Mouse (Mus musculus) kidney, postnatal 10 days (tissue): ENCODE data around the gene Lhfpl2.

Experiments
- DNase-seq: peaks from one replicate; pipeline ENCODE4 v3.0.0; 2021; ENCODE audit warnings: mixed read lengths

Lhfpl2 gene

GRCm38 (mm10) chr13:94177148-94177547 lies 119.6 kb downstream of the Lhfpl2 start:
- DNase-seq = peak; percentile 70

GRCm38 (mm10) chr13:94178401-94179040 lies 120.9 kb downstream of the Lhfpl2 start:
- no peak for DNase-seq

- DNase-seq = no peak
Measured at GRCm38 (mm10) chr13:94180477-94181420, 123.2 kb downstream of the Lhfpl2 start.

- no peak for DNase-seq
Measured at GRCm38 (mm10) chr13:94182026-94182425, 124.4 kb downstream of the Lhfpl2 start.

- no peak for DNase-seq
Measured at GRCm38 (mm10) chr13:94183372-94184021, 125.9 kb downstream of the Lhfpl2 start.

- no peak for DNase-seq
Measured at GRCm38 (mm10) chr13:94184726-94185456, 127.3 kb downstream of the Lhfpl2 start.

GRCm38 (mm10) chr13:94185631-94186030 lies 128.0 kb downstream of the Lhfpl2 start:
- no peak for DNase-seq

GRCm38 (mm10) chr13:94188200-94189086 lies 130.8 kb downstream of the Lhfpl2 start:
- no peak for DNase-seq

- no peak for DNase-seq
Measured at GRCm38 (mm10) chr13:94190386-94190785, 132.8 kb downstream of the Lhfpl2 start.

GRCm38 (mm10) chr13:94193227-94193626 lies 135.6 kb downstream of the Lhfpl2 start:
- no peak for DNase-seq

- DNase-seq = no peak
Measured at GRCm38 (mm10) chr13:94198616-94199015, 141.0 kb downstream of the Lhfpl2 start.

GRCm38 (mm10) chr13:94199829-94200228 lies 142.2 kb downstream of the Lhfpl2 start:
- no peak for DNase-seq

- DNase-seq = peak; percentile 75
Measured at GRCm38 (mm10) chr13:94205234-94205633, 147.6 kb downstream of the Lhfpl2 start.

GRCm38 (mm10) chr13:94207973-94208372 lies 150.4 kb downstream of the Lhfpl2 start:
- no peak for DNase-seq

- no peak for DNase-seq
Measured at GRCm38 (mm10) chr13:94208892-94209291, 151.3 kb downstream of the Lhfpl2 start.

GRCm38 (mm10) chr13:94211236-94212119 lies 153.9 kb downstream of the Lhfpl2 start:
- DNase-seq = no peak

GRCm38 (mm10) chr13:94212179-94212578 lies 154.6 kb downstream of the Lhfpl2 start:
- no peak for DNase-seq

GRCm38 (mm10) chr13:94212716-94213115 lies 155.1 kb downstream of the Lhfpl2 start:
- peak; percentile 35 for DNase-seq

- DNase-seq = no peak
Measured at GRCm38 (mm10) chr13:94223609-94224008, 166.0 kb downstream of the Lhfpl2 start.
